Mouse (Mus musculus) kidney, adult 8-10 months (tissue): ENCODE data around the gene Cilp2.

ENCODE experiments used
- DNase-seq, 2 experiments: peaks; one replicate each; pipeline ENCODE4 v3.0.0; 2022

The Cilp2 gene

DNA sequence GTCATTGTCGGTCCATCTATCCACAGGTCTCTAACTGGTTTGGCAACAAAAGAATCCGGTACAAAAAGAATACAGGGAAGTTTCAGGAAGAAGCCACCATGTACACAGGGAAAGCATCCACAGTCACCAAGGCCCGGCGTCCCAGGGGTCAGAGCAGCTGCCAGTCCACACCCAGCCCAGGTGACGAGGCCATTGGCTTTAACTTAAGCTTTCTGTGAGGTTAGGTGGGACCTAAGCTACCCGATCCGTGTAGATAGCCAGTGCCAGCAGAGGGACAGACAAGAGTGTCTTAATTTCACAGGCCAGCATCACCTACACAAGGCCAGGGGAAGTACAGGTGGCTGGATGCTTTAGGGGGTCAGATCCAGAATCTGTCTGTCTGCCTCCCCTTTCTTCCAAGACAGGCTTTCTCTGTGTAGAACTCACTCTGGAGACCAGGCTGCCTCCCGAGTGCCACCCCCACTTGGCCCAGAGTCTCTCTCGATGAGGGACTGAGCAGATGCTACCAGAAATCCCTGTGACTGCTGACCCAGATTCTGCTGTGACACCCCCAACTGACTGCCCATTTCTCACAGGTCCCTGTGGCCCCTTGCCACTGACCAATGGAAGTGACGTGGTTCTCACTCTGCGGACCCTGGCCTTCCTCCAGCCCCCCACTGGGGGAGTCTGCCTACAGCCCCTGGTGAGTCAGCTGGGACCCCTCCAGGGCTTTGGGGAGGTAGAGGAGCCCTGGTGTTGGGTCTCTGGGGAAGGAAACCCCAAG lies 17.3 kb downstream of the Cilp2 start:
- no peak for DNase-seq

DNA sequence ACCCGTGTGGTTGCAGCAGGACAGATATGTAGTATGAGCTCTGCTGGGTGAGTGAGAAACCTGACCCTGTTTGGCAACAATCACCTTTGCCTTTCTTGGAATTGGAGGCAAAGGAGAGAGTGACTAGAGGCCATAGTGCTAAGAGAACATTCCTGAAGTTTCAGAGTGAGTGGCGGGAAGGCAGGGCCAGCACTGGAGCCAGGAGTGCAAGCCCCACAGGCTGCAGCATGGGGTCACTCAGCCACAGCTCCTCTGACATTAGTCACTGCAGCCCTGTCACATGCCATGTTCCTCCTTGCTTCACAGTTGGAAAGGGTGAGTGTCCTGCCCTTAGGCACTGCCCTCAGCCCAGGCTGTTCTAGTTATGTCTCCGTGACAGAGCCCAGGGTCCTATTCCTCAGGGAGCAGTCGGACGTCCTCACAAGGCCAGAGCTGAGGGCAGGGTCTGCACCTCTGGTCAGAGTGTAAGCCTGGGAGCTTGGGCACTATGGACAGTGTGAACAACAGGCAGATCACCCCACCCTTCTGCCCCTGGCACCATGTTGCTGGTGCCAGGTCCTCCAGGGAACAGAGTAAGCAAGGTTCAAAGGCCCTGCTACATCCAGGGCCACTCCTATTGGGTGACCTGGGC lies 19.7 kb downstream of the Cilp2 start:
- DNase-seq, result peak in 1 of 2 experiments; percentile 38

DNA sequence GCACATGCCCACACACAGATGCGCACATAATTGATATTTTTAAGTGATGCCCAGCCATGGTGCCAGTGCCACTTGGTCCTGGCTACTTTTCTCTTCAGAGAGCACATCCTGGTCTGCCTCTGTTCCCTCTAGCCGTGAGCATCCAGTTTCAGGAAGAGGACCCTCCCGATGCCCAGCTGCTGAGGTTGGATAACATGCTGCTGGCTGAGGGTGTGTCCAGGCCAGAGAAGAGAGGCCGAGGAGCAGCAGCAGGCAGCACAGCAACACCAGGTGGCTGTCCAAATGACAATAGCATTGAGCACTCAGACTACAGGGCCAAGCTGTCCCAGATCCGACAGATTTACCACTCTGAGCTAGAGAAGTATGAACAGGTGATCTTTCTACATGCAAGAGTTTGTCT lies 23.3 kb downstream of the Cilp2 start:
- no peak for DNase-seq

DNA sequence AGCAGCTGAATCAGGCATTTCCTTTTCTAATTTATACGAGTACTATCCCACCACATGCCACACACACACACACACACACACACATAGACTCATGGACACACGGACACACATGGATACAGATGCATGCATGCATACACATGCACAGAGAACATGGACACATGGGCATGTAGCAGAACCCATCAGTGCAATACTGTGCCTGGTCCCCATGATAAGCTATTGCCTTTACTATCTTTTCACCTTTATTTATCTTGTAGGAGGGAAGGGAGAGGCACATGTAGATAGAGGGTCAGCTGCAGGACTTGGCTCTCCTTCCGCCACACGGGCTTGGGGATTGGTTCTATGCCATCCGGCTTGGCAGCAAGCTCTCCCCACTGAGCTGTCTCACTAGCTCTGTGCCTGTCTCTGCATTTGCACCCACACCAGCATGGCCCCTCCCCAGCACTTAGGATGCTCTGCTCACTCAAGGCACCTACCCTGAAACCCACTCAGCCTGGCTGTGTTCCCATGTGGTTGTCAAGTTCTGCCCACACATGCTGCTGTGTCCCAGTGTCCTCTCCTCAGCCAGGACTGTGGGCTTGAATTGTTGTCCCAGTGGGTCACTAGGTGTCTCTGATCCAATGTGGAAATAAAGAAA lies 24.0 kb downstream of the Cilp2 start:
- no peak for DNase-seq

DNA sequence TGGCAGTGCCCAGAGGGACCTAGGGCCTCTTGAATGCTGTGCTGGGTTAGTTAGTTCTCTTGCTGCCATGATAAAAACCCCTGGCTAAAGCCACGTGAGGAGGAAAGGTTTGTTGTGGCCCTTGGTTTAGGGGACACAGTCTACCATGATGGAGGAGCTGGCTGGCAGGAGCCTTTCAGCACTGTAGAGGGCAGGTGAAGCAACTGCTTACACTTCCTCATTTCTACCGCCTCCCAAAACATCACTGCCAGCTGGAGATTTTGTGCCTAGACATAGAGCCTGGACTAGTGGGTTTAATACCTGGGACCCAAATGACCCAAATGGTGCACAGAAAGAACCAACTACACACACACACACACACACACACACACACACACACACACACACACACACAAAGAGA lies 26.2 kb downstream of the Cilp2 start:
- DNase-seq, result no peak

DNA sequence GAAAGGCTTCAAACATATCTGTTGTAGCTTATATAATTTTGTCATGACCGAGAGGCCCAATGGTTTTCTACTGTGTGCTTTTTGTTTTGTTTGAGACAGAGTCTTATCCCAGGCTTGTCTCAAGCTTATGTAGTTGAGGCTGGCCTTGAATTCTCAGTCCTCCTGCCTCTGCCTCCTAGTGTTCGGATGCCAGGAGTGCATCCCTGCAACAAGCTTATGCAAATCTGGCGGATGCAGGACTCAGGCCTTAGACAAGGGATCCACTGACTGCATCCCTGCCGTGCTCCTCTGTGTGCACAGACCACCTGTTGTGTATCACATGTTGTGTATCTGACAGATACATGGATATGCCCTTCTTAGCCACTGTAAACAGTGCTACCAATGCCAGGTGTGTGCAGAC lies 26.7 kb downstream of the Cilp2 start:
- DNase-seq, result no peak

DNA sequence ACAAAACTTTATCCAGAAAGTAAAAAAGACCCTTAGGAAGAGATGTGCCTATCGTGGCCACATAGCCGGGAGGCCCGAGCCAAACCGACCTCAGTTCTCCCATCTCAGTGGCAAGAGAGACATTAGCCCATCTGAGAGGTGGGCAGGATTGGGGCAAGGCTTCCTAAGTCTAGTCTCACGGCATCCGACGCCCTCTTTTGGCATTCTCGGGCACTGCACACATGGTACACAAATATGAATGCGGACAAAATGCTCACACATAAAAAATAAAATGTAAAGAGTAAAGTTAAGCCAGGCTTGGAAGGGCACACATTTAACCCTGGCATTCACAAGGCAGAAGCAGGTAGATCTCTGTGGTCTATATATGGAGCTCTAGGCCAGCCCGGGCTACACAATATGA lies 33.6 kb downstream of the Cilp2 start:
- no peak for DNase-seq

DNA sequence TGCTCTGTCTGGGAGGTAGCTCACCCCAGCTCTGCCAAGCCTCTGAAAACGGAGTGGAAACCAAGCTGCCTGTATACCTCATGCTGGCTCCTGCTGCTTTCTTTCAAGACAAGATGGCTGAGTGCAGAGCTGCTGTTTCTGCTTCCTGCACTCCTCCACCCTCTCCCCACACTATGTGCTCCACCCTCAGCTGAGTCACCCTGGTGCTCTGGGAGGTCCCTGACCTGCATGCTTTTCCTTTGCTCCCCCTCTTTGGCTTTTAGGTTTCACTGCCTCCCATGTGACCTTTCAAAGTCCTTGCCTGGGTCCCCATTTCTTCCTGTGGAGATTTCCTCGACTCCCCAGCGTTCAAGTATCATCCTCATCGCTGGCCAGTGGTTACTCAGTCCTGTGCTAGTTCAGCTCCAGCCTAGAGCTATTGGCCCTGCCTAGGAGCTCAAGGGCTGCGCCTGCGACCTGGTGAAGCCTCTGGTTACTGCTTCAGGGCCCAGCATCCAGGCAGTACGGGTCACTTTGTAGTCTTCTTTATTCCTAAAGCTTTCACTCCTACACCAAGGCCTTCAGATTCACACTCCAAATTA lies 36.5 kb downstream of the Cilp2 start:
- no peak for DNase-seq

DNA sequence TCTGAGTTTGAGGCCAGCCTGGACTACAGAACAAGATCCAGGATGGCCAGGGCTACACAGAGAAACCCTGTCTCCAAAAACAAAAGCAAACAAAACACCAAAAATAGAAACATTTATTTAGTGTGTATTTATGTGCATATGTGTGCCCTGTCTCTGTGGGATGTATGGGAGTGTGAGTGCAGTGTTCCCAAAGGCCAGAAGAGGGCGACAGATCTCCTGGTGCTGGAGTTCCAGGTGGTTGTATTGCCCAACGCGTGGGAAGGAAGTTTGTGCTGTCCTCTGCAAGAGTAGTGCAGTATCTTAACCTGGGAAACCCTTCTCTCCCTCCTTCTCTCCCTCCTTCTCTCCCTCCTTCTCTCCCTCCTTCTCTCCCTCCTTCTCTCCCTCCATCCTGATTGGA lies 37.6 kb downstream of the Cilp2 start:
- DNase-seq, result no peak

DNA sequence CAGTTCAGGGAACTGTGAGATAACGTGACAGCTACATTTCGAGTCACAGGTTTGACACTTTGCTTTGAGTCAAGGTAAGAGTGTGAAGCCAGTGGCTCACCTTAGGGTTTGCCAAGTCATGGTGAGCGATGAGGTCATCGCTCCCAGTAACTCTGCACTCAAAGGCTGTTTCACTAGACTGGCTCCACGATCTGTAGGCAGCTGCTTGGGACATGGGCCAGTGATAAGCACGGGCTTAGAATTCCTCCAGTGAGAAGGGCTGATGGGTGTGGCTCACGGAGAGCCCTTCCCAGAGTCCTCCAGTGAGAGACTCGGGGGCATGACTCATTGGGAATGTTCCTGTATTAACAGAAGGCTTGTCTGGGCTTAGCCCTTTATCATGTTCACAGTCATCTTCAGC lies 38.5 kb downstream of the Cilp2 start:
- DNase-seq, result no peak

DNA sequence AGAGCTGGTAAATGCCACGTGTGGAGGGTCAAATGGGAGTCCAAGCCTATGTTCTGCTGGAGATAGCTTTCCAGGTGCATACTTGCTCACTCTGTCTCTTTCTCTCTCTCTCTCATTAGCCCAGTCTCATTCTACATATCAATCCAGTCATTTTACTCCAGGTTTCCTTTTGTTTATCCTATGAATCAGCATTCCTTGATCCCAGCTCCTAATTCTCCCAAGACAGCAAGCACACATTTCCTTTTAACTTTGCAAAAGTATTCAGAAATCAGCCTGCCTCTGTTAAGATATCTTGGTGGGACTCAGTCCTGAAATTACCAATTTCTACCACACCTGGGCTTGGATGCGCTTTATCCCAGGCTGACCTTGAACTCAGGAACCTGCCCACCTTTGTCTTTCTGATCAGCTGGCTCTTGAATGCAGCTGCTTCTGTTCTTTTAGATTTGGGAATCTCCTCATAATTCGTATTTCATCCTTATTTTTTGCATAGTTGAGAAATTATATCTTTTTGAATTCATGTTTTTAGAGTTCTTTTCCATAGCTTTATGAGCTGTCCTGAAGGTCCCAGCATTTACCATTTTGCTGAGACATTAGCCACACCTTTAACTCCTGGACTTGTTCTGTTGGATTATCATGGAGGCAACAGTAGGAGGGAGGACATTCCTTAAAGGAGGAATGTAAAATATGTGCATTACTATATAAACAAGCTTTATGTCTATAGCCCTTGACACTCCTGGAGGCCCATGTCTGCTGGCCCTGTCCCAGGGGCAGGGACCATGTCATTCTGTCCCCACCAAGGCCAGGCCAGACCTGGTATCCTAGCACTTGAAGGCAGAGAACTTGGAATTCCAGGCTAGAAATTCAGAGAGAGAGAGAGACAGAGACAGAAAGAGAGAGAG lies 40.1 kb downstream of the Cilp2 start:
- no peak for DNase-seq

DNA sequence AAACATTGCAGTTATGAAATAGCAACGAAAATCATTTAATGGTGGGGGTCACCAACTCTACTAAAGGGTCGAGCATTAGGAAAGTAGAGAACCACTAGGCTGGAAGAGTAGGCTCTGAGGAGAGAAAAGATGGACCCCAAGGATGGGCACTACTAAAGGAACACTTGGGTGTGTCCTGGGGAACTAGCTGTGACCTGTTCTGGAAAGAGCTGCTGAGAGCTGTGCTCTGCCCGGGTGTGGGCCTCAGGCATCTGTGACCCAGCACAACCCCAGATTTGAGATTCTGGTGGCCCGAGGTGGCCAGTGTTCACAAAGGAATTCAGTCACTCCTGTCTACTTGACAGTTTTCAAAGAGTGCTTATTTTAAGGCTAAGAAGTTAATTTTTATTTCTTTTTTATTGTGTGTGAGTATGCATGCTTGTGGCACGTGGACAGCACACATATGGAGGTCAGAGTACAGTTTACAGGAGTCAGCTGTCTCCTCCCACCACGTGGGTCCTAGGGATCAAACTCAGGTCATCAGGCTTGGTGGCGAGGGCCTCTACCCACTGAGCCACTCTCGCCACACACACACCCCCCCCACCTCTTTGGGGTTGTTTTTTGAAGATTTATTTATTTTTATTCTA lies 50.3 kb downstream of the Cilp2 start:
- DNase-seq, result peak in 1 of 2 experiments; percentile 59

DNA sequence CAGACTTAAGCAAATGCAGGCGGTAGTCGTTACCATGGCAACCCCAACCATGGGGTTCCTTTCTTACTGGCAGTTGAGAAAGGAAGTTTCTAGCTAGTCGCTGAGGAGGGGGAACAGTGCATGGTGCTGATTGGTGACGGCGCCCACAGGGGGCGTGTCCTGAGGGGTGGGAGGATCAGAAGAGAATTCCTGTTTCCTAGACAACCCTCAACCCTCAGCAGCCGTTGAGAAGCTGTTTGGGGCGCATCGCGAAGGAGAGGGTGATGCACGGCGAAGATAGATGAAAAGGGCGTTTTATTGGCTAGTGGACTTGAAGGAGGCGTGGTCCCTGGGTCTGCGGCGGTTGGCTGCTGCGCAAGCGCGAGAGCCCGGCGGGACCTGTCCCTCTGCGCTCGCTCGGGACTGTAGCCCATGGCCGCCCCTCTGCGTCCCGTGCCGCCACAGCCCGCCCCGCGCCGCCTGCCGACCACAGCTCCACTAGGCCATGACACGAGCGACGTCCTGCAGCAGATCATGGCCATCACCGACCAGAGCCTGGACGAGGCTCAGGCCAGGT lies 55.1 kb downstream of the Cilp2 start, which contains the start of gene Pbx4:
Gene Pbx4 (plus strand): TSS at position 194 of the 556 bp plus-strand sequence.
- DNase-seq, result peak; percentile 72 to 80
